Mouse (Mus musculus): ENCODE measurements around the gene Tulp3.

Gene Tulp3

GRCm38 (mm10) chr6:128355726-128356416 is at the start of gene Tulp3:
Gene Tulp3, minus strand, starts transcription at chr6:128355851.
- CTCF ChIA-PET, result no interaction called here

- CTCF ChIA-PET, result no interaction called here
Measured at GRCm38 (mm10) chr6:128404708-128405107, 49.1 kb upstream of the Tulp3 start.

- CTCF ChIA-PET, result no interaction called here
Measured at GRCm38 (mm10) chr6:128399421-128400185, 44.0 kb upstream of the Tulp3 start.

GRCm38 (mm10) chr6:128398996-128399395 is 43.3 kb upstream of the Tulp3 start, which contains the start of gene Nrip2:
Gene Nrip2, plus strand, starts transcription at chr6:128399296.
- CTCF ChIA-PET, result no interaction called here

- CTCF ChIA-PET, result no interaction called here
Measured at GRCm38 (mm10) chr6:128397574-128398261, 42.1 kb upstream of the Tulp3 start.

GRCm38 (mm10) chr6:128390683-128391082 is 35.0 kb upstream of the Tulp3 start:
- CTCF ChIA-PET, result no interaction called here

- CTCF ChIA-PET, result interaction anchor here (0.6 kb wide), 1 partner anchor 901 kb away, joined by 15 read pairs; no protein-coding TSS in a partner anchor
Measured at GRCm38 (mm10) chr6:128389185-128389584, 33.5 kb upstream of the Tulp3 start.

- CTCF ChIA-PET, result no interaction called here
Measured at GRCm38 (mm10) chr6:128385026-128385425, 29.4 kb upstream of the Tulp3 start.

GRCm38 (mm10) chr6:128383752-128384151 is 28.1 kb upstream of the Tulp3 start:
- CTCF ChIA-PET, result no interaction called here

- CTCF ChIA-PET, result interaction anchor here (0.8 kb wide), 1 partner anchor 30 kb away, joined by 4 read pairs; no protein-coding TSS in a partner anchor
Measured at GRCm38 (mm10) chr6:128381254-128381653, 25.6 kb upstream of the Tulp3 start.

- CTCF ChIA-PET, result interaction anchor here (0.8 kb wide), 1 partner anchor 30 kb away, joined by 4 read pairs; no protein-coding TSS in a partner anchor
Measured at GRCm38 (mm10) chr6:128380594-128381167, 25.0 kb upstream of the Tulp3 start.

- CTCF ChIA-PET, result no interaction called here
Measured at GRCm38 (mm10) chr6:128379636-128380035, 24.0 kb upstream of the Tulp3 start.

GRCm38 (mm10) chr6:128376371-128377085 is 20.9 kb upstream of the Tulp3 start:
- CTCF ChIA-PET, result no interaction called here

- CTCF ChIA-PET, result no interaction called here
Measured at GRCm38 (mm10) chr6:128375192-128375591, 19.5 kb upstream of the Tulp3 start, which contains the start of the genes Tex52 and Gm44596. Gene Tex52, plus strand, starts transcription at chr6:128375456. Gene Gm44596, plus strand, starts transcription at chr6:128375503.

GRCm38 (mm10) chr6:128370040-128370439 is 14.4 kb upstream of the Tulp3 start:
- CTCF ChIA-PET, result no interaction called here

GRCm38 (mm10) chr6:128366466-128366865 is 10.8 kb upstream of the Tulp3 start:
- CTCF ChIA-PET, result no interaction called here

- CTCF ChIA-PET, result interaction anchor here (0.6 kb wide), 1 partner anchor 136 kb away, joined by 22 read pairs; no protein-coding TSS in a partner anchor
Measured at GRCm38 (mm10) chr6:128364721-128365120, 9.1 kb upstream of the Tulp3 start.

- CTCF ChIA-PET, result no interaction called here
Measured at GRCm38 (mm10) chr6:128363007-128363825, 7.6 kb upstream of the Tulp3 start.

- CTCF ChIA-PET, result no interaction called here
Measured at GRCm38 (mm10) chr6:128362381-128363006, 6.8 kb upstream of the Tulp3 start, which contains the start of the genes Rhno1 and Foxm1. Gene Rhno1, minus strand, starts transcription at chr6:128362911. Gene Foxm1, plus strand, starts transcription at chr6:128362967.

GRCm38 (mm10) chr6:128361901-128362300 is 6.2 kb upstream of the Tulp3 start:
- CTCF ChIA-PET, result interaction anchor here (0.7 kb wide), 1 partner anchor 1422 kb away, joined by 3 read pairs; the partner anchor contains the start of gene D6Wsu163e

Data from spleen, embryonic (tissue).